ENCODE assay signal across 8 mouse cellular contexts in genomic region chr13:10538927-10539326, GRCm38 (mm10).
DNase-seq lines count a peak whose midpoint lies in the region; ATAC-seq and TF ChIP-seq lines count a peak whose summit lies in the region.
"Had no signal": no experiment of that assay in that cellular context is flagged by ENCODE, and none has a peak within 500 bp of the region (broad histone marks: within the 10 kb centered on the region; RNA-seq: fewer than 3 reads in every experiment).

No protein-coding gene starts in this region.

- no peaks in the 10 kb centered on the region for H3K36me3 ChIP-seq in intestine, postnatal 0 days (ENCODE audit: control insufficient read depth, insufficient read depth)
- H3K36me3 ChIP-seq in intestine, embryonic 16.5 days (ENCODE audit: control insufficient read depth, insufficient read depth, low read length): no peaks in the 10 kb centered on the region
- H3K36me3 ChIP-seq in stomach, postnatal 0 days (ENCODE audit: control insufficient read depth, insufficient read depth, low read length): no peaks in the 10 kb centered on the region

- ATAC-seq in intestine, postnatal 0 days: no peak
- ATAC-seq in intestine, embryonic 16.5 days: no peak
- ATAC-seq in stomach, postnatal 0 days (ENCODE audit: low FRiP score, low TSS enrichment): no peak
- ATAC-seq: forebrain, embryonic 13.5 days had no signal

- peak; percentile 68 for TF ChIP-seq CTCF in intestine, postnatal 0 days (IDR thresholded peaks at IDR 0.05; ENCODE audit: low read depth)
- TF ChIP-seq CTCF in cortical plate, adult 2 months (IDR thresholded peaks at IDR 0.05; ENCODE audit: extremely low read depth, insufficient read depth, low read length): 0 out of 2 replicates have a peak, but pooled peaks have one; percentile 7
- TF ChIP-seq CTCF in stomach, postnatal 0 days (IDR thresholded peaks at IDR 0.05; ENCODE audit: low read depth): peak; percentile 63

- H3K27ac ChIP-seq in intestine, postnatal 0 days (ENCODE audit: low read depth, low read length): no peak overlapping the region
- no peak overlapping the region for H3K27ac ChIP-seq in intestine, embryonic 16.5 days (ENCODE audit: low read length)
- H3K27ac ChIP-seq in cortical plate, adult 2 months (ENCODE audit: insufficient read depth, low read length): no peak overlapping the region
- no peak overlapping the region for H3K27ac ChIP-seq in stomach, postnatal 0 days (replicated peaks)
- H3K27ac ChIP-seq: forebrain, embryonic 13.5 days had no signal

- no peaks in the 10 kb centered on the region for H3K27me3 ChIP-seq in intestine, postnatal 0 days (replicated peaks; ENCODE audit: control insufficient read depth, insufficient read depth, low read length)
- H3K27me3 ChIP-seq in intestine, embryonic 16.5 days (replicated peaks; ENCODE audit: control insufficient read depth, insufficient read depth, low read length): no peaks in the 10 kb centered on the region
- no peaks in the 10 kb centered on the region for H3K27me3 ChIP-seq in stomach, postnatal 0 days (ENCODE audit: control insufficient read depth, insufficient read depth, low read length)
- H3K27me3 ChIP-seq: forebrain, embryonic 13.5 days had no signal

- no peak overlapping the region for H3K9ac ChIP-seq in intestine, postnatal 0 days (ENCODE audit: low read depth, low read length)
- no peak overlapping the region for H3K9ac ChIP-seq in intestine, embryonic 16.5 days (ENCODE audit: low read depth, low read length)
- no peak overlapping the region for H3K9ac ChIP-seq in stomach, postnatal 0 days (ENCODE audit: low read length)
- H3K9ac ChIP-seq: forebrain, embryonic 13.5 days had no signal

- no peaks in the 10 kb centered on the region for H3K4me1 ChIP-seq in intestine, postnatal 0 days (replicated peaks; ENCODE audit: control insufficient read depth, insufficient read depth, low read length)
- no peaks in the 10 kb centered on the region for H3K4me1 ChIP-seq in intestine, embryonic 16.5 days (ENCODE audit: control insufficient read depth, insufficient read depth, low read length)
- no peaks in the 10 kb centered on the region for H3K4me1 ChIP-seq in cortical plate, adult 2 months (ENCODE audit: control insufficient read depth, insufficient read depth, low read length)
- no peaks in the 10 kb centered on the region for H3K4me1 ChIP-seq in stomach, postnatal 0 days (replicated peaks; ENCODE audit: control insufficient read depth, insufficient read depth)
- H3K4me1 ChIP-seq: forebrain, embryonic 13.5 days had no signal

- H3K4me2 ChIP-seq in intestine, postnatal 0 days (replicated peaks; ENCODE audit: low read depth): no peak overlapping the region
- H3K4me2 ChIP-seq in intestine, embryonic 16.5 days (ENCODE audit: low read depth, low read length): no peak overlapping the region
- H3K4me2 ChIP-seq in stomach, postnatal 0 days (replicated peaks; ENCODE audit: low read depth): no peak overlapping the region
- H3K4me2 ChIP-seq: forebrain, embryonic 13.5 days had no signal

- 83% methylated on average over 4 of the region's 4 CpGs for WGBS in intestine, postnatal 0 days
- WGBS in intestine, embryonic 16.5 days: 83% methylated on average over 4 of the region's 4 CpGs
- 84% methylated on average over 4 of the region's 4 CpGs for WGBS in stomach, postnatal 0 days

- no peak for TF ChIP-seq EP300 in stomach, postnatal 0 days (optimal IDR thresholded peaks at IDR 0.05)

- H3K9me3 ChIP-seq in intestine, postnatal 0 days (ENCODE audit: control insufficient read depth): no peaks in the 10 kb centered on the region
- H3K9me3 ChIP-seq in intestine, embryonic 16.5 days (ENCODE audit: control insufficient read depth, low read length): no peaks in the 10 kb centered on the region
- H3K9me3 ChIP-seq in stomach, postnatal 0 days (ENCODE audit: control insufficient read depth, low read length): no peaks in the 10 kb centered on the region
- H3K9me3 ChIP-seq: forebrain, embryonic 13.5 days had no signal

- DNase-seq in thymus, postnatal 0 days (ENCODE audit: low spot score): peak; percentile 4
- no peak for DNase-seq in thymus, postnatal 10 days (ENCODE audit: low spot score in 2 of 2)
- peak; percentile 32 for DNase-seq in stomach, postnatal 0 days (ENCODE audit: low spot score)
- no peak for DNase-seq in heart, adult 9 months (ENCODE audit: low spot score in 2 of 2)

- no peak for TF ChIP-seq POLR2A in cortical plate, adult 2 months (IDR thresholded peaks at IDR 0.05; ENCODE audit: extremely low read depth, insufficient read depth, low read length)

- no peak overlapping the region for H3K4me3 ChIP-seq in intestine, postnatal 0 days (ENCODE audit: low read depth, low read length)
- H3K4me3 ChIP-seq in intestine, embryonic 16.5 days (ENCODE audit: low read length): no peak overlapping the region
- no peak overlapping the region for H3K4me3 ChIP-seq in cortical plate, adult 2 months (ENCODE audit: insufficient read depth, low read length)
- no peak overlapping the region for H3K4me3 ChIP-seq in stomach, postnatal 0 days (ENCODE audit: low read depth, low read length)
- H3K4me3 ChIP-seq: forebrain, embryonic 13.5 days had no signal

Comparison
In these comparisons a context has a peak if more than half of its experiments do, and no peak if none do; other contexts are left out.
1. DNase-seq: peak in thymus, postnatal 0 days (single experiment) and stomach, postnatal 0 days (single experiment); none in thymus, postnatal 10 days (0 of 2) and heart, adult 9 months (0 of 2).
2. CTCF ChIP-seq: peak in every context shown above with its lines; median percentile 68 in intestine, postnatal 0 days; 63 in stomach, postnatal 0 days; 7 in cortical plate, adult 2 months.